Mouse (Mus musculus): Measurements from ENCODE around the gene Isca2. TPM values are rescaled to one million over a fixed set of nuclear protein-coding genes. Genes with fewer than 3 reads are reported as not detected.

Isca2 gene
- polyA plus RNA-seq, 1 experiment: 83.7 TPM

DNA sequence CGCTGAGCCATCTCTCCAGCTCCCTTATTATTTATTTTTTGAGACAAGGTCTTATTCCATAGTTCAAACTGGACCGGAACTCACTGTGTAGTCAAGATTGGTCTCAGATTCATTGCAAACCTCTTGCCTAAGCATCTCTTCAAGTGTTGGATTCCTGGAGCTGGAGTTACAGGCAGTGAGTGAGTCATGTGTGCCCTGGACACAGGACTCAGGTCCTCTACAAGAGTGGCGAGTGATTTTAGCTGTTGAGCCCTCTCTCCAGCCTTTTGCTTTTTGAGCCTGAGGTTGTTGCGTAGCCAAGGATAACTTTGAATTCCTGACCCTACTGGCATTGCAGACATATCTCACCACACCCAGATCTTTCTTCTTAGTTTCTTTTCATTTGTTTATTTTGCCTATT is 27.4 kb upstream of the Isca2 start:
- no peak overlapping the region for H3K27ac ChIP-seq (ENCODE audit: control insufficient read depth, insufficient read depth, low read depth, low read length)

DNA sequence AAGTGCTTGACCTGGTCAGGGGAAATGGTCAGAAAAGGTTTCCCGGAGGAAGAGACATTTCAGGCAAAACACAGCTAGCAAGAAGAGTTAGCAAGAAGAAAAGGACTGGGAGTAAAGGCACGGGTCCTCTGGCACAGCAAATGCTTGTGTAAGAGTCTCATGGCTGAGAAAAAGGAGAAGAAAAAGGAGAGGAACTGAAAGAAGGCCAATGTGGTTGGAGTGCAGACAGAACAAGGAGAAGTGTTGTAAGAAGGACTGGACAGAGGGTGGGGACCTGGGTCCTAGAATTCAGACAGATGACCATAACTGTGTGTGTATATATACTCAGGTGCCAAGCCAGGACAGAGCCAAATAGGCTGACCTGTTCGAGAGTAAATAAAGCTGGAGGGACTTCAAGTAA is 24.9 kb upstream of the Isca2 start:
- Histone ChIP-seq H3K4me3 (ENCODE audit: control insufficient read depth, low read depth, low read length) (no peak overlapping the region), H3K36me3 (ENCODE audit: control insufficient read depth, insufficient read depth, low read length) (no peaks in the 10 kb centered on the region), H3K4me1 (ENCODE audit: control insufficient read depth, insufficient read depth, low read length) (no peaks in the 10 kb centered on the region), H3K27me3 (ENCODE audit: control insufficient read depth, insufficient read depth, low read length) (no peaks in the 10 kb centered on the region), H3K27ac (ENCODE audit: control insufficient read depth, insufficient read depth, low read depth, low read length) (no peak overlapping the region)
- no peak for TF ChIP-seq POLR2A (IDR thresholded peaks at IDR 0.05; ENCODE audit: control insufficient read depth, low read depth, low read length)
- TF ChIP-seq CTCF (IDR thresholded peaks at IDR 0.05; ENCODE audit: control insufficient read depth, insufficient read depth, insufficient replicate concordance, low read depth, low read length): no peak

More for the DNA sequence above, 27.4 kb upstream of the Isca2 start:
- Histone ChIP-seq H3K36me3 (ENCODE audit: control insufficient read depth, insufficient read depth, low read length) (no peaks in the 10 kb centered on the region), H3K27me3 (ENCODE audit: control insufficient read depth, insufficient read depth, low read length) (no peaks in the 10 kb centered on the region), H3K4me3 (ENCODE audit: control insufficient read depth, low read depth, low read length) (no peak overlapping the region), H3K4me1 (ENCODE audit: control insufficient read depth, insufficient read depth, low read length) (no peaks in the 10 kb centered on the region)
- no peak for TF ChIP-seq CTCF (IDR thresholded peaks at IDR 0.05; ENCODE audit: control insufficient read depth, insufficient read depth, insufficient replicate concordance, low read depth, low read length)
- no peak for TF ChIP-seq POLR2A (IDR thresholded peaks at IDR 0.05; ENCODE audit: control insufficient read depth, low read depth, low read length)

DNA sequence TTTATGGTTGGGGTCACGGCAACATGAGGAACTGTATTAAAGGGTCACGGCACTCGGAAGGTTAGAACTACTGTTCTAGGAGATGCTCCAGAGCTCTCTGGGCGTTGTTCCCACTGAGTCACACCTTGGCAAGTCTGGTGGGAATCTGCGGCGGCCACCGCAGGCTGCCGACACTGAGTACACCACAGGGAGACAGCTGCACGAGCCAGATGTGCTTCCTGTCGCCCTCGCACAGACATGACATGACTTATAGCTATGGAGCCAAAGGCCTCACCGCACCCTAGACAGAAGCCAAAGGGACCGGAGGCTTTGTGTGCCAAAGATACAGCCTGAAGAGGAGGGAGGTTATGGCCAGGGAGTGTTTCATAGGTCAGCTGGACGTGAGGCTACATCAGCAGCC is 22.4 kb upstream of the Isca2 start:
- no peaks in the 10 kb centered on the region for H3K4me1 ChIP-seq (ENCODE audit: control insufficient read depth, insufficient read depth, low read length)
- H3K27me3 ChIP-seq (ENCODE audit: control insufficient read depth, insufficient read depth, low read length): no peaks in the 10 kb centered on the region
- TF ChIP-seq POLR2A (IDR thresholded peaks at IDR 0.05; ENCODE audit: control insufficient read depth, low read depth, low read length): no peak
- no peak for TF ChIP-seq CTCF (IDR thresholded peaks at IDR 0.05; ENCODE audit: control insufficient read depth, insufficient read depth, insufficient replicate concordance, low read depth, low read length)
- H3K4me3 ChIP-seq (ENCODE audit: control insufficient read depth, low read depth, low read length): no peak overlapping the region
- no peaks in the 10 kb centered on the region for H3K36me3 ChIP-seq (ENCODE audit: control insufficient read depth, insufficient read depth, low read length)
- H3K27ac ChIP-seq (ENCODE audit: control insufficient read depth, insufficient read depth, low read depth, low read length): no peak overlapping the region

DNA sequence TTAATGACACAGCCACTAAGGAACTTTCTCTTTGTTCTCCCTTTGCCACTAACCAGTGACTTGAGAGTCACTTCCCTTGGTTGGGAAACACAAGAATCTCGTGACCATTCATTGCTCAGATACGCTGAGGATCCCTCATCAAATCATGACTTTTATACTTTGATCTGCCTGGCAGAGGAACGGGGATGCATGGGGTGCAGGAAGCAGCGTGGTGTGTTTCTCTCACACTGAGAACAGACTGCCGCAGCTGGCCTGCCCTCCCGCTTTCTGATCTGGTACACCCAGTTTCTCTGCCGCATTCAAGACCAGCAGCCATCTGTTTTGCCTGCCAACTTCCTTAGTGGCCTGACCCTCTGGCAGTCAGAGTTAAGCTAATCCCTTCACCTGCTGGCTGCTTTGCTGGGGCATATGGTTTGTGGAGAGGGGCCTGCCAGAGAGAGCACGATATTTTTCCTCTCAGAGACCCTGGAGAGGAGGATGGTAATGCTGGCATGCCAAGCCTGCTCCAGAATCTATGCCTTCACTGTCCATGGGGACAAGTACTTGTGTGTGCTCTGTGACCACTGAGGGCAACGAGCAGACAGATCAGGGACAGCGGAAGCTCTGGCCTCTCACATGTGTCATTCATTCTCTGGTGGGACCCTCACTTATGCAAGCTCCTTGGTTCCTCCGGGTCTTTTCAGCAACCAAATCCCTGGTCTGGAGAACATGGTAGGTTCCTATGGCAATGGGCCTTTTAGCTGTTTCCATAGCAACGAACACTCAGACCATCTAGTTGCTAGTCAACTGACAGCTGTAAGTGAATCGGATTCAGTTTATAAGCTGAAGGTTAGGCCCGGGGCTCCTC is 20.7 kb upstream of the Isca2 start:
- H3K4me1 ChIP-seq (ENCODE audit: control insufficient read depth, insufficient read depth, low read length): no peaks in the 10 kb centered on the region
- H3K27me3 ChIP-seq (ENCODE audit: control insufficient read depth, insufficient read depth, low read length): no peaks in the 10 kb centered on the region
- H3K4me3 ChIP-seq (ENCODE audit: control insufficient read depth, low read depth, low read length): no peak overlapping the region
- H3K36me3 ChIP-seq (ENCODE audit: control insufficient read depth, insufficient read depth, low read length): no peaks in the 10 kb centered on the region
- no peak overlapping the region for H3K27ac ChIP-seq (ENCODE audit: control insufficient read depth, insufficient read depth, low read depth, low read length)
- TF ChIP-seq CTCF (IDR thresholded peaks at IDR 0.05; ENCODE audit: control insufficient read depth, insufficient read depth, insufficient replicate concordance, low read depth, low read length): no peak
- no peak for TF ChIP-seq POLR2A (IDR thresholded peaks at IDR 0.05; ENCODE audit: control insufficient read depth, low read depth, low read length)

DNA sequence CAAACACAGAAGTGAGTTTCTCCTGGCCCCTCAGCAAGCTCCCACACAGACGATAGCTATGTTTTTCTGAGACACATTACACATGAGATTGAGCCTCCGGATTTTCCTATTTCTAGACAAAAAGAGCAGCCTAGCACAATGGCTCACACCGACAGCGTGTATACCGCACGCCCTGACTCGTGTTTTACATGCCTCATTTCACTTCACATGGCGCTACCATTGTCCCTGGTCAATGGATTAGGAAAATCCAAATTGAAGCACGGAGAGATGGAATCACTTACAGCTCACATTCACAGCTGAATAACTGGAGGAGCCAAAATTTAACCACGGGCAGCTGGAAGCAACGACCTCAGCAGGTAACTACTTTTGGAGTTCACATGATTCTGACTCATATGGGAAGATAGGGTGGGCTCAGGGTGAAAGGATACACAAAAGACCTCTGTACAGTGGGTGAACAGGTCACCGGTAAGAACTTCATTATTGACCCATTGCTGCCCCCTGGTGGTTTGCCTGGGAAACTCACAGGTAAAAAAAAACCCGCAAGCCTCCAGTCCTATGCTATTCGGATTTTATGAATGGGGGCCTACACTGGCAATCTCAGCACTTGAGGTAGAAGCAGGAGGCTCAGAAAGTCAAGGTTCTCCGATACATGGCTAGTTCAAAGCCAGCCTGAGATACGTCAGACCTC is 17.9 kb upstream of the Isca2 start:
- H3K27ac ChIP-seq (ENCODE audit: control insufficient read depth, insufficient read depth, low read depth, low read length): no peak overlapping the region
- H3K4me3 ChIP-seq (ENCODE audit: control insufficient read depth, low read depth, low read length): no peak overlapping the region
- H3K36me3 ChIP-seq (ENCODE audit: control insufficient read depth, insufficient read depth, low read length): no peaks in the 10 kb centered on the region

DNA sequence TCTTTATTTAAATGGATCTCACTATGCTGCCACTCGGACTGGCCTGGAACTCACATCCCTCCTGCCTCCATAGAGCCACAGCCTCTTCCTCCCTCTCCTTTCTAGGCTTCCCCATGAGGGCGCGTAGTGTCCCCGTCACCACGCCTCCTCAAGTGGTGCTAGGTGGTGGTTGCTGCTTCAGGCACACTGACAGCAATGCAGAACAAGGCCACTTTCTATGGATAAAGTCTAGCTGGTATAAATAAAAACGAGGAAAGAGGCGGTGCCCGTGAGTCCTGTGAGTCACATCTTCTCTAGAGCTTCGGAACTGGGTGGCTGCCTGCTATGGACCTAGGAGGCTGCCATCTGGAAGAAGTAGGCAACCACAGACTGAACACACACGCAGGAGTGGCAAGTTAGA is 17.0 kb upstream of the Isca2 start:
- Histone ChIP-seq H3K4me1 (ENCODE audit: control insufficient read depth, insufficient read depth, low read length) (no peaks in the 10 kb centered on the region), H3K27ac (ENCODE audit: control insufficient read depth, insufficient read depth, low read depth, low read length) (no peak overlapping the region), H3K4me3 (ENCODE audit: control insufficient read depth, low read depth, low read length) (no peak overlapping the region), H3K27me3 (ENCODE audit: control insufficient read depth, insufficient read depth, low read length) (no peaks in the 10 kb centered on the region), H3K36me3 (ENCODE audit: control insufficient read depth, insufficient read depth, low read length) (no peaks in the 10 kb centered on the region)
- TF ChIP-seq POLR2A (IDR thresholded peaks at IDR 0.05; ENCODE audit: control insufficient read depth, low read depth, low read length) (no peak), CTCF (IDR thresholded peaks at IDR 0.05; ENCODE audit: control insufficient read depth, insufficient read depth, insufficient replicate concordance, low read depth, low read length) (no peak)

More for the DNA sequence above, 17.9 kb upstream of the Isca2 start:
- Histone ChIP-seq H3K4me1 (ENCODE audit: control insufficient read depth, insufficient read depth, low read length) (no peaks in the 10 kb centered on the region), H3K27me3 (ENCODE audit: control insufficient read depth, insufficient read depth, low read length) (no peaks in the 10 kb centered on the region)
- TF ChIP-seq CTCF (IDR thresholded peaks at IDR 0.05; ENCODE audit: control insufficient read depth, insufficient read depth, insufficient replicate concordance, low read depth, low read length): no peak

DNA sequence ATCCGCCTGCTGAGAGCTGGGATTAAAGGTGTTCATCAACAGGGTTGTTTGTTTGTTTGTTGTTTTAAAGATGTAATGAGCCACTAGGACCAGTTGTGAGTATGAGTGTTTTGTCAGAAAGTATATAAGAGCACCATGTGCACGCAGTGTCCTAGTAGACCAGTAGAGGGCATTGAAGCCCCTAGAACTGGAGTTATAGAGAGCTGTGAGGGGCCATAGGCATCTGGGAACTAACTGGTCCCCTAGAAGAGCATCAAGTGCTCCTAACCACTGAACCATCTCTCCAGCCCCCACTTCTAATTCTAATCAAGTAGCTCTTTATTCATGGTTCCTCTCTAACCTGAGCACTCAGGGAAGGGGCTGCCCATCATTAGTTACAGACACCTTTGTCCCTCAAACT is 14.0 kb upstream of the Isca2 start:
- TF ChIP-seq POLR2A (IDR thresholded peaks at IDR 0.05; ENCODE audit: control insufficient read depth, low read depth, low read length) (no peak), CTCF (IDR thresholded peaks at IDR 0.05; ENCODE audit: control insufficient read depth, insufficient read depth, insufficient replicate concordance, low read depth, low read length) (no peak)
- no peak overlapping the region for H3K4me3 ChIP-seq (ENCODE audit: control insufficient read depth, low read depth, low read length)
- H3K27me3 ChIP-seq (ENCODE audit: control insufficient read depth, insufficient read depth, low read length): no peaks in the 10 kb centered on the region
- H3K4me1 ChIP-seq (ENCODE audit: control insufficient read depth, insufficient read depth, low read length): no peaks in the 10 kb centered on the region
- H3K27ac ChIP-seq (ENCODE audit: control insufficient read depth, insufficient read depth, low read depth, low read length): no peak overlapping the region
- no peaks in the 10 kb centered on the region for H3K36me3 ChIP-seq (ENCODE audit: control insufficient read depth, insufficient read depth, low read length)

Measured in testis, adult 2 months (tissue).